Mouse (Mus musculus): ENCODE measurements around the gene Rusc1.

Gene Rusc1

DNA sequence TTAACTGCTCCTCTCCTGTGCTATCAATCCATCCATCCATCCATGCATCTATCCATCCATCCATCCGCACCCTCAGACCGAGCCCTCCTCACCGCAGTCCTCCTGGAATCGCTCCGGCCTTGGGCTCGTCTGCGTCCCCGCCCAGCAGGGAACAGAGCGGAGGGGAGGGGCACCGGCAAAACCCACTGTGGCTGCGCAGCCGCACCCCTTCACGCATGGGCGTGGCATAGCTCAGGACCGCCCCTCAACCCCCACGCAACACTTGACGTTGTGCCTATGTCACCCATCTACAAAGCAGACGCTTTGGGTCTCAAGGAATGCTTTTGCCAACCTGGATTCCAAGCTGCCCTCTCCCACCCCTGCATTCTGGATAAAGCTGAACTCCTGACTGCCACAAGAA is at the start of gene Rusc1:
TSS of gene Rusc1 (minus strand) at position 137 of the 400 bp plus-strand sequence.
- peak; percentile 56 to 68 for DNase-seq (ENCODE audit: low spot score in 2 of 2)

DNA sequence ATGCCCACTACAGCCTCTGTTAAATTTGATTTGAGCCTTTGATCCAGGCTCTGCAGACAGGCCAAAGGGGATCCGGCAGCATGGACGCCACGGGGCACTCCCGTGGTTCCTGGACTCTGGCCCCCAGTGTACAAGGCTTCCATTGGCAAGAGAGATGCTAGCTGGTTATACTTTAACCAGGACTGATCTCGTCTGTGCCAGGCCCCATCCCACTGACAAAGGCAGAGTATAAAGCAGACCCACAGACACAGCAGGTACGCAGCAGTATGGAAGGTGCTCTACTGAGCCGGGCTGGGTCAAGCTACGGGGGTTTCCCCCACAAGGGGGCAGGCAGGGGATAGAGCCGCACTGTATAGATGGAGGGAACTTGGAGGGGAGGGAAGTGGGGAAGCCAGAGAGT is 43.3 kb upstream of the Rusc1 start:
- no peak for DNase-seq (ENCODE audit: low spot score in 2 of 2)

DNA sequence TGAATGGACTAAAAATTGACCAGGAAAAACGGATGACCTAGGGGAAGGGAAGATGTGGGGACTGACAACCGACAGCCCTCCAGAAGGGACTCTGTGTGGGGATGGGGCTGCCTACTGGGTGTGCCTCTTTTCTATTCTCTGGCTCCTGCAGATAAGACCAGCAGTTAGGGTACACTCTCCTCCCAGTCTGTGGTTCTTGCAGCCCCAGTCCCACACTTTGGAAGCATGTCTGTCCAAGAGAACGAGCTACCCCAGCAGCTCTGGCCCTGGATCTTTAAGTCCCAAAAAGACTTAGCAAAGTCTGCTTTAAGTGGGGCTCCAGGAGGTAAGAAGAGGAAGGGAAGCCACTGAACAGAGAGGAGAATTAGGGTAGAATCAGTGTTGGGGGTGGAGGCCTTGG is 42.8 kb upstream of the Rusc1 start, which contains the start of gene Pklr:
TSS of gene Pklr (plus strand) at position 185 of the 400 bp plus-strand sequence.
- DNase-seq (ENCODE audit: low spot score in 2 of 2): no peak

DNA sequence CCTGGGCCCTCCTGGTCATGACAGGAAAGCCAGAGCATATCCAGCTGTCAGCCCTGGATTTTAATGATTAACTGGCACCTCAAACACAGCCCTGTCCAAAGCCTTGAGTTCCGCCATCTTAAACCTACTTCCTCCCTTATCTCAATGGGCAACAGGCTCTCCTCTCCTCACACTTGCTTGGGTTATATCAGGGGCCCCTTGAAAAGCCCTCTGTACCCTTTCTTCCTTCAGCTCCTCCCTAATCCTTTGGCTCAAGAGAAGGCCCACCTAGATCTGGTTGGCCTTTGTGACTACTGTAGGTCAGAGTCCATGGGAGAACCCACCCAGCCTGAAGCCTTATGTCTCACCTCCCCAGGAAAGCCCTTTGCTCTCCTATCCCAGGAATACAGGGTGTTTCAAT is 40.6 kb upstream of the Rusc1 start:
- no peak for DNase-seq (ENCODE audit: low spot score in 2 of 2)

DNA sequence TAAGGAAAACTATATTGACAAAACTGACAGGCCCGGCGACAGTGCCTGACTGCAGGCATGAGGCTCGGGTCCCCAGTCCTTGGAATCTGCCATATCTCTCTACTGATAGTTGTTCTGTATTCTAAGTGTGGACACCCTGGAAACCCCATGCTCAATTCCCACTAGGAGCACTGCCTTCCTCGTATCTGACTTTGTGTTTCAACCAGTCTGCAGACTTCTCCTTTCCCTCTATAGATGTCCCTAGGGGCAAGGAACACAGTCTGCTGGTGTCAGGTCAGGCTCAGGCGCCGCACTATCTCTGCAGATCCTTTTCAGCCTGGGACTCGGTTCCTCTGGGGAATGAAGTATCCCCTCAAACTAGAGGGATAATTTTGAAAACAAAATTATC is 39.9 kb upstream of the Rusc1 start:
- no peak for DNase-seq (ENCODE audit: low spot score in 2 of 2)

DNA sequence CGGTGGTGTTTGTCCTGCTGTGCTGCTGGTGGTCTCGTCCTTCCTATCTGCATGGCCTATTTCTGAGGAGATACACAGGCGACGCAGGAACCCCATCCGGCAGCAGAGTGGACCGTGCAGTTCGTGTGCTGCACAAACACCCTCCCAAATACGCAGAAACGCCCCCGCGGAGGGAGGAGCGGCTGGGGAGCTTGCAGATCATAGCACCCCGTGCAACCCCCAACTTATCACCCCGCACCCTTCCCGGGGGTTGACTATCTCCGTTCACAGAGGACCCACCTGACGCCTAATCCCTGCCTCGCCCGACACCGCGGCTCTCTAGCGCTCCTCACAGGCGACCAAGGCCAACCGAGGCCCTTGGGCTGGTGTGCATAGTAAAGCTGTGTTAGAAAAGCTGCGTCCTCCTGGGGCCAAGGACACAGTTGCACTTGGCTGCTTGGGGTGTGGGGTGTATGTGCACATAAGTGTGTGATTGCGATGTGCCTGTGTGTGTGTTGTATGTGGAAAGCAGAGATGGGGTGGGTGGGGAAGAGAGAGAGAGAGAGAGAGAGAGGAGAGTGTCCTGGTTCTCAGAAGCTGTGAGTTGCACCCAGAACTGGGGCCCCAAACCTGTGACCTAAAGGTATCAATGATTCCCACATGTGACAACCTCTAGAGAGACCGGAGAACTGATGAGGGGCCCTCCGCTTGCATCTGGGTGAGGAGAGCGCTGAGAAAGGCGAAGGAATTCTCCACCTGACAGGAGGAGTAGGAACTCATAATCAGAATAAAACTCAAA is 39.4 kb upstream of the Rusc1 start:
- DNase-seq (ENCODE audit: low spot score in 2 of 2): no peak

DNA sequence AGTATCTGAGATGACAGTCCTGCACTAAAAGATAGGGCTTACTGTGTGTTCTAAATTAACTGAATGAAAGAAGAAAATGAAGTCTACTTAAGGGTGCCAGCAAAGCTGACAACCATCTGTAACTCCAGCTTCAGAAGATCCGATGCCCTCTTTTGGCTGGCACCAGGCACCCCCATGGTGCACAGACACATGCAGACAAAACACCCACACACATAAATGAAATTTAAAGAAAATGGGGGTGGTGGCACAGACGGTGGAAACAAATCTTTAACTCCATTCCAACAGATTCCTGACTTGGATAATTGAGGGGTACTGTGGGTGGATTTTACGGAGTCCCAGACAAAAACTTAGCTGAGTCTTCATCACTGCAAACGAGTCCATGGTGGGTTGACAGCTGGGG is 38.7 kb upstream of the Rusc1 start:
- no peak for DNase-seq (ENCODE audit: low spot score in 2 of 2)

DNA sequence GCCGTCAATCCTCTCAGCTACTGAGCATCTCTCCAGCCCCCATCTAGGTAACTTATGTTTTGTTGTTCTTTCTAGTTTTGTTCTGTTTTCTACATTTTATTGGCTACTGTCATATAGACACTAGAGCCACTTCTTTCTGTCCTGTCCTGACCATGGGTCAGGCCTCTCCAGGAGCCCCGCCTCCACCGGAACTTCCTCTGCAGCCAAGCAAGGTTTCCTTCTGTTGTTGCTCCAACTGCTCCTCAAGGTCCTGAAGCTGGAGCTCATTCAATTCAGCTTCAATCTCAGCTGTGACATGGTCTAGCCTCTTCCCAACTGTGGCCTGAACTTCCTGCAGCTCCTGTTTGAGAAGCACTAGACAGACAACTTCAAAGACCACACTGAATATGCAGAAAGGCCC is 36.8 kb upstream of the Rusc1 start:
- DNase-seq (ENCODE audit: low spot score in 2 of 2): no peak

DNA sequence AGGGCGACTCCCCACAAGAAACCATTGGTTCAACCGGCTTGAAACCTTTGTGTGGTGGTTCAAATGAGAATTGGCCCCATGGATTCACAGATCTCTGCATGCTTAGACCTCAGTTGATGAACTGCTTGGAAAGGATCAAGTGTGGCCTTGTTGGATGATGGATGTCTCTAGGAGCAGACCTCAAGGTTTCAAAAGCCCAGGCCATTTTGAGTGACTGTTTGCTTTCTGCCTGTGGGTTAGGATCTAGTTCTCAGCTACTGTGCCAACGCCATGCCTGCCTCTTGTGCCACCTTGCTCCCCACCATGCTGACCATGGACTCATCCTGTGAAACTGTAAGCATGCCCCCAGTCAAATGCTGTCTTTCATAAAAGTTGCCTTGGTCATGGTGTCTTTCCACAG is 32.9 kb upstream of the Rusc1 start:
- DNase-seq (ENCODE audit: low spot score in 2 of 2): no peak

DNA sequence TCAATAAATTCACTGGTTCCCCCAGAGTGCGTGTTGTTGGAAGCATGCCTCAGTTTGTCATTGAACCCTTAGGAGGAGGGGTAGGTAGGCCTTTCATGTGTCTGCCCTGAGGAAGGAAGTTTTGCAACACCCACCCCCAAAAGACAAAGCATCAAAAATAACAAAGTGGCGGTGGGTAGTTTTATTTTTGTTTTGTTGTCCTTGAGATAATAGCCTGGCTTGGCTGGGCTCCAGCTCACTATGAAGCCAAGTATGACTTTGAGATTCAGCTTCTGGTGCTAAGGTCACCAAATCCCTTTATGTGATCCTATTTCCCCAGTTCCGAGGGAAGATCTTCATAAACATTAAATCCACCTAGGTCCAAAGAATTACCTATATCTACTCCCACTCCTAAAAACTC is 31.1 kb upstream of the Rusc1 start:
- DNase-seq (ENCODE audit: low spot score in 2 of 2): no peak

DNA sequence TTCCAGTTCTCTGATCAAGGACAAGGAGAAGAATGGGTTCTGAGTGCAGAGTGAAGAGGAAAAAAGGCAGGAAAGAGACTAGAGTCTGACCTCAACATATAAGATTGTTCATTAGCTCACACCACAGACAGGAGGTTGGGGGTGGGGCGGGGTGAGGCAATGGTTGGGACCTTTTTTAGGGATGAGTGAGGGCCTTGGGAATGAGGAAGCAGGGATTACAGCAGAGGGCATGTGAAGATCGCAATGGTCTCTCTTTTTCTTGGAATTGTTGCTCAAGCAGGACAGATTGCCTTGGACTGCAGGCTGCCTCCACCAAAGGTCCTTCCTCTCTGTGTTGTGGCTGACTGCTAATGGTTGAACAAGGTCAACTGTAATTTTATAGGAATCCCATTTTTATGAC is 30.2 kb upstream of the Rusc1 start:
- DNase-seq (ENCODE audit: low spot score in 2 of 2): peak in 1 of 2 experiments; percentile 41

DNA sequence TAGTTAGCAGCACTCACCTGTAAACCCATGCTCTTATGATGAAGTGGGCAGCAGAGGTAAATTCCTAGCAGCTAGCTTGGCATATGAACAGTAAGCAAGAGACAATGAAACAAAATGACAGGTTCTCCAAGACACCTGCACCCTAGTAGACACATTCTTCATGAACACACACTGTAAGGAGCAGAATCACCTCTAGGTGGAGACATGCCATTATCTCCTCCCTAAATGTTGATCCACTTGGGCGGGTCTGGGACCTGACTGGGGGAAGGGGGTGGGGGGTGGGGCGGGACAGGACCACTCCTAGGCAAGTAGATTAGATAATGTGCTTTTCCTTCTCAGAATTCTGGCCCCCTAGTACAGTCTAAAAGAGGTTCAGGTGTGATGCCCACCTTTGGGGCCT is 22.4 kb upstream of the Rusc1 start:
- no peak for DNase-seq (ENCODE audit: low spot score in 2 of 2)

DNA sequence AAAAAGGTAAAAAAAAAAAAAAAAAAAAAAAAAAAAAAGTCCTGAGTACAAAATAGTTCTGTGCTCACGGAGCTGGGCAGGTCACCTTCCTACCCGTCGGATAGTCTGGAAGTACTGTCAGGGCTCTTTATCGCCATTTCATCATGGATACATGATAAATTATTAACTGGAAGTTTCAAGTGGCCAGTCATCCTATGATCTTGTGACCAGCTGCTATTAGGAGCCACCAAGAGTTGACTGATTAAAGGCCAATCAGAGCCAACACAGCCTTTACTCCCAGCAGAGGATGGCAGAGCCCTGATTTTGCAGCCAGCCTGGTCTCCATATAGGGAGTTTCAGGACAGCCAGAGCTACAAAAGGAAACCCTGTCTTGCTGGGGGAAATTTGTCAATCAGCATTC is 19.9 kb upstream of the Rusc1 start:
- DNase-seq (ENCODE audit: low spot score in 2 of 2): no peak

DNA sequence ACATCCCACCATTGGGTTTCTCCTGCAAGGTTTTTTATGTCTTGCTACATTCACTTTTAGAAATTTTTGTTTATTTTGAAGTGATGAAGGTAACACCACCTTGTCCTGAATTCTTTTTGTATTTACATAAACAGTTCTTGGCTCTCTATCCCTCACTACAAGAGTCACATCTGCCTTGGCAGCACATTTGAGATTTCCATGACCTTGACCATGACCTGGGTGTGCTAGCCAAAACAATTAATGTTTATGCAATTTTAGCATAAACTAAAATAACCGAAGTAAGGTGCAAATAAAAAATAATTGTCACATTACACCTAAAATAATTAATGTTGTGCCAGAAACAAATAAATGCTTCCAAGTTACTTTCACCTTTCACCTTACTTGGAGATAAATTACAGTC is 15.0 kb upstream of the Rusc1 start:
- no peak for DNase-seq (ENCODE audit: low spot score in 2 of 2)

DNA sequence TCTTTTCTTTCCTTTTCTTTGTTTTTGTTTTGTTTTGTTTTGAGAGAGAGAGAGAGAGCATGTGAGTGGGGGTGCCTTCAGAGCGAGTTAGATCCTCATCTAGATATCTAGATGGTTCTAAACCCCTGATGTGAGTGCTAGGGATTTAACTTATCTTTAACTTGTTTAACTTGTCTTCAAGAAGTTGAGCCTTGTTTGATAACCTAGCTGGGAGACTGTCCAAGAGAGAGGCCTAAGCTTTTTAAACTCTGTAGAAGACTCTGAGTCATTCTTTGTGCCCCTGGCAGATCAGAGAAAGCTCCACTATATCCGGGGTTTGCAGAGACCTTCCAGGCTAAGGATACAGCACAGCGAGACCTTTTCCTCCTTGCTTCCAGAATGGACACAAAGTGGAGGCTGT is 14.4 kb upstream of the Rusc1 start:
- no peak for DNase-seq (ENCODE audit: low spot score in 2 of 2)

DNA sequence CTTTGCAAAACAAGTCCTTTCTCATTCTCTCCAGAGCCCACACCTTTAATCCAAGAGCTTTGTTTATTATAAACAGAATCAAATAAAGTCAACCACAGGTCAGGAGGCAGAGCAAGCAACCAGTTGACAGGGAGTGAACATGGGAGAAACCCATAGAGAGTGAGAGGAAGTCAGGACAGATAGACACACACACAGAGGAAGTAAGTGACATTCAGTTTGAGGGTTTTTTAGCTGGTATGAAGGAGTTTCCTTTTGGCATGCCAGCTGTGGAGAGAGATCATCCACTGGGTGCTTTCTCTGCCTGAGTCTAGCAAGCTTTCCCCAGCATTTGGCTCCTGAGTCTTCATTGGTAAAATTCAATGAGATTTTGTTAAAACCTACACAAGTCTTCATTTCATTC is 13.8 kb upstream of the Rusc1 start:
- DNase-seq (ENCODE audit: low spot score in 2 of 2): no peak

DNA sequence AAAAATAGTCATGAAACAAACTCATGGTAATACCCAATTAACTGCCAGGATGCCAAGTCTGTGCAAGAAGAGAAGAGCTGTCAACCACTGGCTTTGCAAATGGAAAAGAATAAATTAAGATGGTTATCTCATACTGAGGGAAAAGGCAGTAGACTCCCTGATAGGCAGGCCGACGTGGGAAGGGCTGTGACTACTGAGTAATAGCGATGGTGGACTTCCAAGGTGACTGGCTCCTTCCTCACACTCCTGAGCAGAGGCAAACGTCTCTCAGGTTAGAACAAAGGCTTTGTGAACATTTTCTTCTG is 10.1 kb upstream of the Rusc1 start:
- no peak for DNase-seq (ENCODE audit: low spot score in 2 of 2)

DNA sequence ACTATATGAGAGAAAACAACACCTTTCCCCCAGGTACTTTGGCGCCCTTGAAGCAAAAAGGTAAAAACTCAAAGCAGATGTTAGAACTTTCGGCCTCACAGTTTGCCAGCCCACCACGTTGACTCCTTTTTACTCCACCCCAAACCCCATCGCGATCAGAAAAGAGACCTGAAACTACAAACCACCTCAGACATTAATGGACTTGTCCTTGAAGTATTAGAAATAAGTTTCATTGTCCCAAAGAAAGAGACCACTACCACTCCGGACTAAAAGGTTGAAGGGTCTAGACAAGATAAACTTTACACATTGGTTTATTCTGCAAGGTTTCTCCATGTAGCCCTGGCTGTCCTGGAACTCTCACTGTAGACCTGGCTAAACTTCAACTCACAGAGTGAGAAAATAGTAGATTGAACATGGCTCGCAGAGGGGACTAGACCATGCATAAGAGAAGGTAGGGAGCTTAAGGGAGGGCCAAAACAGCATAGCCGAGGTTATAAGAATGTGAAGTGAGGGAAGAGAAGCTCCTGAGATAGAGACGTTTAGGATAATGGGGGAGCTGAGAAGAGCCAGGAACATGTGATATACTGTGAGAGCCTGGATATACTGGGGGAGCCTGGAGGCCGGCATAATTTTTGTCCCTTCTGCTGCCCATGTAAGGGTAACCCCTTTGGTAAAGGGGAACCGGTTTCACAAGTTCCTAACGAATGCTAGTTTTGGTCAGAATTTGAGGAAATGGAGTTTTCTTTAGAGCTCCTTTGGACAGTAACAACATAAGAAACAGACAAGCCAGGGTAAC is 9.6 kb upstream of the Rusc1 start:
- DNase-seq (ENCODE audit: low spot score in 2 of 2): no peak

DNA sequence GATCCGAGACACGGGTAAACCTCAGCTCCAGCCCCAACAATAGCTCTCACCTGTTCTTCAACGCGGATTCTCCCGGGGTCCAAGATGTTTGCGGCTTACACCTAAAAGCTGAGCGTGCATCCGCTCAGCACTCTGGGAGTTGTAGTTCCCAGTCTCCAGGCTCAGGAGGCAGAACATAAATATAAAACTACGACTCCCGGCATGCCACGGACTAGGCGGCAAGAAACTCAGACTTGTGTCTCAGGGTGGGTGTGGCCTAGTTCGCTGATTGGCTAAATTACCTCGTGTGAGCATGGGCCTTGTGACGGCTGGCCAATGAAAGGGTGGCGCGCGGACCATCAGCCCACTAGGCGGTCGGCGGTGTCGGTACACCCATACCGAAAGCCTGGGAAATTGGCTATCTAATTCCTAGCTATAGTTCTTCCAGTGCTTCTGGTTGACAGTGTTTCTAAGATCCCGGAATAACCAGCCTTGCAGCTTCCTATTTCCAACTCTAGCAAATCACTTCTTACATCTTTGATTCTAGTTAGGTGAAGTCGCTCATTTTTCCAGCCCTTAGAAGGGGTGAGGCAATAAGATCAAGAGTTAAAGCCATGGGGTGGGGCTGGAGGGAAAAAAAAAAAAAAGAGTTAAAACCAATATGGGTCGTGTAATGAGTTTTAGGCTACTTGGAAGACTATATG is 8.8 kb upstream of the Rusc1 start, which contains the start of gene Fdps:
TSS of gene Fdps (minus strand) at position 148 of the 683 bp plus-strand sequence.
- peak; percentile 60 to 93 for DNase-seq (ENCODE audit: low spot score in 2 of 2)

DNA sequence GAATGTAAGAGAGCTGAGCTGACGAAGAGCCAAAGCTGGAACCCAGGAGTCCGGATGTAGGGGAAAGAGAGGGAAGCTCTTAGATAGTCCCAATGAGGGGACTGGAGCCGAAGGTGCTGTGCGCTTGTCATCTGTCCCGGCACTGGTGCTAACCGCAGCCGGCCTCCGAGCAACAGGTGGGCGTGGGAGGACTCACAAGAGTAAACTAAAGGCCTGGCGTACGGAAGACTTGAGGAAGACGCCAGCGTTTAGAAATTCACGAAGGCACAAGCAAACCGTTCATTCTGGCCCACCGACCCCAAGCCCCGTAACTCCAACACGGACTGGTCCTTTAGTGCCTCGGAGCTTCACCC is 8.3 kb upstream of the Rusc1 start:
- no peak for DNase-seq (ENCODE audit: low spot score in 2 of 2)

DNA sequence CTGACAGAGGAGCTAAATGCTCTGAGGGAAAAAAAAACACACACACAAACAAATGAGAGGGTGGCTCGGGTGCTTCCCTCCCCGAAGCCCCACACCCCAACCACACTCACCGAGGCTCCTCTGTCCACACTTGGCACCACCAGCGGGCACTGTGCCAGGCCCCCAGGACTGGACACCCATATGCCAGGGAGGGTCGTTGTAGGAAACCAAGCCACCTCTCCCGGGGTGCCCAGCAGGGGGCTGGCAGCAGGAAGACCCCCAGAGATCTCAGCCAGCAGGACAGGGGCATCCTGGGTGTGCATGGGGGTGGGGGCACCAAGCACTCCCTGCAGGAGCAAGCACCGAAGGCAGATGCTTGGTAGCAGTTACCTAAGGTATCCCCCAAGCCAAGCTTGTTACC is 7.7 kb upstream of the Rusc1 start, which contains the start of gene Gm43738:
TSS of gene Gm43738 (minus strand) at position 289 of the 400 bp plus-strand sequence.
- no peak for DNase-seq (ENCODE audit: low spot score in 2 of 2)

DNA sequence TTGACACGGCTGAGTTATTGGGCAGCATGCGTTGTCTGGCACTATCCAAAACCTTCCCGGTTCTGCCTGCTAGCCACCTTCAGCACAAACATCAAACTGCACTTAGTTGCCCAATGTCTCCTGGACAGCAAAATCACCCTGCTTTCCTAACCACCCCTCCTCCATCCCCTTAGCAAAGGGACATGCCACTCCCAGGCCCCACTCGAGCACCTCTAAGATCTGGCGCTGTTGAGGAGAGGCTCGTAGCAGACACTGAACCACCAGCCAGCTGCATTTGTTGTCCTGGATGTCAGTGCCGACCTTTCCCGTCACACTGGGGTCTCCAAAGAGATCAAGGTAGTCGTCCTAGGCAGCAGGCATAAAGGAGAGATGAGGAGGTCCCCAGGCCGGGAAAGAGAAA is 910 bp upstream of the Rusc1 start:
- DNase-seq (ENCODE audit: low spot score in 2 of 2): no peak
